Mouse (Mus musculus) kidney, embryonic 15.5 days (tissue): ENCODE measurements around the gene 4930451I11Rik. TPM values are rescaled to one million over a fixed set of nuclear protein-coding genes. Genes with fewer than 3 reads are reported as not detected.

Source experiments
- ATAC-seq: fragments of 200-750 bp; cut with Nextera tagmentation; replicated peaks from 2 replicates; pipeline ENCODE4 v1.8.0; 2017; ENCODE audit warnings: moderate TSS enrichment; ENCODE audit not compliant: low FRiP score
- H3K27ac ChIP-seq: fragments of 300-500 bp; sonication (generic); 2 replicates; pipeline ENCODE4 v1.5.1; 2015; ENCODE audit warnings: mild to moderate bottlenecking, inconsistent platforms
- H3K27me3 ChIP-seq: fragments of 300-500 bp; sonication (generic); 2 replicates; pipeline ENCODE4 v1.6.1; 2015; ENCODE audit warnings: inconsistent platforms
- H3K36me3 ChIP-seq: fragments of 300-500 bp; sonication (generic); 2 replicates; pipeline ENCODE4 v1.6.1; 2015; ENCODE audit warnings: inconsistent platforms
- H3K4me1 ChIP-seq: fragments of 300-500 bp; sonication (generic); 2 replicates; pipeline ENCODE4 v1.6.1; 2015; ENCODE audit warnings: inconsistent platforms
- H3K4me2 ChIP-seq: fragments of 300-500 bp; sonication (generic); 2 replicates; pipeline ENCODE4 v1.6.1; 2015; ENCODE audit warnings: moderate library complexity, mild to moderate bottlenecking, inconsistent platforms
- H3K4me3 ChIP-seq: fragments of 300-500 bp; sonication (generic); replicated peaks from 2 replicates; pipeline ENCODE4 v1.5.1; 2015; ENCODE audit warnings: mild to moderate bottlenecking, inconsistent platforms
- H3K9ac ChIP-seq: fragments of 300-500 bp; sonication (generic); 2 replicates; pipeline ENCODE4 v1.6.1; 2015; ENCODE audit warnings: mild to moderate bottlenecking, inconsistent platforms
- H3K9me3 ChIP-seq: fragments of 300-500 bp; sonication (generic); replicated peaks from 2 replicates; pipeline ENCODE4 v1.6.1; 2016; ENCODE audit warnings: inconsistent platforms
- WGBS: fragments of 180-500 bp; shearing (Covaris S2); methylation state at CpG from one replicate; pipeline ENCODE4 v1.1.7; 2015; ENCODE audit warnings: mixed read lengths; 5-methylcytosine and 5-hydroxymethylcytosine counted together
- polyA plus RNA-seq: library from polyadenylated mRNA; unstranded; fragments of >200 nt; fragmentation: Nextera tagmentation; extraction: Ambion mirVana; gene quantifications from 2 replicates; pipeline ENCODE4 v1.2.1, GENCODE M21; 2015

Gene 4930451I11Rik
- polyA plus RNA-seq, 1 experiment from 2014 or later, result not detected

GRCm38 (mm10) chr7:126798127-126799049 lies 33.1 kb downstream of the 4930451I11Rik start:
- H3K27me3 ChIP-seq, result no peaks in the 10 kb centered on the region
- under 1% methylated on average over 40 of the region's 40 CpGs for WGBS
- no peaks in the 10 kb centered on the region for H3K9me3 ChIP-seq
- H3K27ac ChIP-seq, result peak overlapping the region; percentile 99
- peaks cover 61% of the 10 kb centered on the region for H3K4me1 ChIP-seq
- no peak for ATAC-seq
- peak overlapping the region; percentile 92 for H3K9ac ChIP-seq
- H3K4me2 ChIP-seq, result peak overlapping the region; percentile 75
- H3K36me3 ChIP-seq, result peaks cover 52% of the 10 kb centered on the region
- H3K4me3 ChIP-seq, result peak overlapping the region; percentile 81

- peaks cover 69% of the 10 kb centered on the region for H3K4me1 ChIP-seq
- H3K9ac ChIP-seq, result peak within 1 kb of the TSS; percentile 92
- 23% methylated on average over 21 of the region's 21 CpGs for WGBS
- peak within 1 kb of the TSS; percentile 99 for H3K27ac ChIP-seq
- no peaks in the 10 kb centered on the region for H3K9me3 ChIP-seq
- peak within 1 kb of the TSS; percentile 81 for H3K4me3 ChIP-seq
- peaks cover 45% of the 10 kb centered on the region for H3K36me3 ChIP-seq
- no peak for ATAC-seq
- peak within 1 kb of the TSS; percentile 75 for H3K4me2 ChIP-seq
- no peaks in the 10 kb centered on the region for H3K27me3 ChIP-seq
Observed at GRCm38 (mm10) chr7:126797411-126798126, 33.9 kb downstream of the 4930451I11Rik start, which contains the start of gene Fam57b. TSS of gene Fam57b (plus strand) at chr7:126797668.

GRCm38 (mm10) chr7:126796350-126796932 lies 35.0 kb downstream of the 4930451I11Rik start:
- Histone ChIP-seq H3K9ac (peak overlapping the region; percentile 92; the same call in 1 of the 2 replicates), H3K27ac (no peak overlapping the region), H3K4me2 (peak overlapping the region; percentile 75), H3K4me1 (peaks cover 70% of the 10 kb centered on the region), H3K27me3 (no peaks in the 10 kb centered on the region), H3K9me3 (no peaks in the 10 kb centered on the region), H3K4me3 (peak overlapping the region; percentile 81), H3K36me3 (peaks cover 43% of the 10 kb centered on the region)
- 72% methylated on average over 8 of the region's 8 CpGs for WGBS
- no peak for ATAC-seq

- Histone ChIP-seq H3K4me2 (no peak overlapping the region), H3K36me3 (peaks cover 43% of the 10 kb centered on the region), H3K4me3 (no peak overlapping the region; the same call in 1 of the 2 replicates), H3K9ac (no peak overlapping the region), H3K9me3 (no peaks in the 10 kb centered on the region), H3K4me1 (peaks cover 72% of the 10 kb centered on the region), H3K27ac (no peak overlapping the region), H3K27me3 (no peaks in the 10 kb centered on the region)
- no peak for ATAC-seq
- WGBS, result 81% methylated on average over 16 of the region's 16 CpGs
Observed at GRCm38 (mm10) chr7:126795387-126796317, 35.8 kb downstream of the 4930451I11Rik start.

GRCm38 (mm10) chr7:126794271-126794605 lies 37.2 kb downstream of the 4930451I11Rik start:
- Histone ChIP-seq H3K36me3 (peaks cover 53% of the 10 kb centered on the region), H3K4me2 (no peak overlapping the region), H3K9me3 (no peaks in the 10 kb centered on the region), H3K4me3 (no peak overlapping the region), H3K9ac (no peak overlapping the region), H3K27me3 (no peaks in the 10 kb centered on the region), H3K4me1 (peaks cover 73% of the 10 kb centered on the region), H3K27ac (peak overlapping the region; percentile 98; the same call in 1 of the 2 replicates)
- 60% methylated on average over 4 of the region's 4 CpGs for WGBS
- no peak for ATAC-seq

GRCm38 (mm10) chr7:126793456-126794270 lies 37.8 kb downstream of the 4930451I11Rik start:
- 79% methylated on average over 4 of the region's 4 CpGs for WGBS
- no peaks in the 10 kb centered on the region for H3K27me3 ChIP-seq
- peaks cover 59% of the 10 kb centered on the region for H3K36me3 ChIP-seq
- H3K9me3 ChIP-seq, result no peaks in the 10 kb centered on the region
- H3K4me3 ChIP-seq, result 0 out of 2 replicates have a peak overlapping the region, but pooled peaks have one; percentile 67
- 0 out of 2 replicates have a peak overlapping the region, but pooled peaks have one; percentile 70 for H3K4me2 ChIP-seq
- H3K27ac ChIP-seq, result peak overlapping the region; percentile 98
- no peak overlapping the region for H3K9ac ChIP-seq
- peaks cover 73% of the 10 kb centered on the region for H3K4me1 ChIP-seq
- ATAC-seq, result no peak

- ATAC-seq, result 0 out of 2 replicates have a peak, but pooled peaks have one; percentile 0
- Histone ChIP-seq H3K4me1 (peaks cover 69% of the 10 kb centered on the region), H3K9me3 (no peaks in the 10 kb centered on the region), H3K4me3 (peak overlapping the region; percentile 67), H3K27me3 (no peaks in the 10 kb centered on the region), H3K9ac (peak overlapping the region; percentile 96), H3K4me2 (peak overlapping the region; percentile 70), H3K27ac (peak overlapping the region; percentile 98), H3K36me3 (peaks cover 67% of the 10 kb centered on the region)
- 25% methylated on average over 11 of the region's 11 CpGs for WGBS
Observed at GRCm38 (mm10) chr7:126792721-126793443, 38.6 kb downstream of the 4930451I11Rik start.

GRCm38 (mm10) chr7:126791851-126792720 lies 39.4 kb downstream of the 4930451I11Rik start, which contains the start of gene Ppp4c:
TSS of gene Ppp4c (minus strand) at chr7:126792496.
- H3K4me2 ChIP-seq, result peak within 1 kb of the TSS; percentile 70
- H3K9me3 ChIP-seq, result no peaks in the 10 kb centered on the region
- H3K4me3 ChIP-seq, result peak within 1 kb of the TSS; percentile 67
- H3K27me3 ChIP-seq, result no peaks in the 10 kb centered on the region
- peak within 1 kb of the TSS; percentile 96 for H3K9ac ChIP-seq
- H3K4me1 ChIP-seq, result peaks cover 61% of the 10 kb centered on the region
- WGBS, result under 1% methylated on average over 75 of the region's 83 CpGs
- H3K27ac ChIP-seq, result peak within 1 kb of the TSS; percentile 98
- ATAC-seq, result peak; percentile 94
- H3K36me3 ChIP-seq, result peaks cover 69% of the 10 kb centered on the region

- Histone ChIP-seq H3K9ac (no peak overlapping the region), H3K4me2 (no peak overlapping the region), H3K36me3 (peaks cover 69% of the 10 kb centered on the region), H3K27me3 (no peaks in the 10 kb centered on the region), H3K9me3 (no peaks in the 10 kb centered on the region), H3K4me1 (peaks cover 32% of the 10 kb centered on the region), H3K4me3 (no peak overlapping the region), H3K27ac (no peak overlapping the region)
- no peak for ATAC-seq
- WGBS, result 80% methylated on average over 4 of the region's 4 CpGs
Observed at GRCm38 (mm10) chr7:126789141-126789540, 42.3 kb downstream of the 4930451I11Rik start.
